Mouse (Mus musculus): ENCODE data around the gene Foxn1. TPM values are rescaled to one million over a fixed set of nuclear protein-coding genes. Genes with fewer than 3 reads are reported as not detected.
A peak's percentile ranks its signal among the peaks of the same experiment; 100 is the strongest.

Gene Foxn1
- total RNA-seq, 2 experiments from 2014 or later: not detected

GRCm38 (mm10) chr11:78363309-78364007 lies 22.9 kb downstream of the Foxn1 start:
- intact Hi-C loops (cut with DNase I): no loop called here
- DNase-seq (ENCODE audit: low spot score in 2 of 2): no peak

GRCm38 (mm10) chr11:78360789-78361131 lies 25.6 kb downstream of the Foxn1 start:
- DNase-seq (ENCODE audit: low spot score in 2 of 2): no peak
- intact Hi-C loops (cut with DNase I): loop anchor here (1.0 kb wide), 1 partner anchor 39 kb away; no protein-coding TSS in a partner anchor

- intact Hi-C loops (cut with DNase I): loop anchor here (1.0 kb wide), 1 partner anchor 39 kb away; no protein-coding TSS in a partner anchor
- DNase-seq (ENCODE audit: low spot score in 2 of 2): peak; percentile 74 to 80
Measured at GRCm38 (mm10) chr11:78360125-78360788, 26.1 kb downstream of the Foxn1 start.

- intact Hi-C loops (cut with DNase I): no loop called here
- peak; percentile 36 to 61 for DNase-seq (ENCODE audit: low spot score in 2 of 2)
Measured at GRCm38 (mm10) chr11:78358330-78359007, 27.9 kb downstream of the Foxn1 start.

- DNase-seq (ENCODE audit: low spot score in 2 of 2): peak in 1 of 2 experiments; percentile 62
- intact Hi-C loops (cut with DNase I): no loop called here
Measured at GRCm38 (mm10) chr11:78355471-78356238, 30.7 kb downstream of the Foxn1 start.

- intact Hi-C loops (cut with DNase I): no loop called here
- no peak for DNase-seq (ENCODE audit: low spot score in 2 of 2)
Measured at GRCm38 (mm10) chr11:78354905-78355304, 31.5 kb downstream of the Foxn1 start.

- intact Hi-C loops (cut with DNase I): no loop called here
- DNase-seq (ENCODE audit: low spot score in 2 of 2): no peak
Measured at GRCm38 (mm10) chr11:78353081-78353480, 33.3 kb downstream of the Foxn1 start.

GRCm38 (mm10) chr11:78349441-78350358 lies 36.7 kb downstream of the Foxn1 start:
- intact Hi-C loops (cut with DNase I): no loop called here
- DNase-seq (ENCODE audit: low spot score in 2 of 2): no peak

- intact Hi-C loops (cut with DNase I): no loop called here
- no peak for DNase-seq (ENCODE audit: low spot score in 2 of 2)
Measured at GRCm38 (mm10) chr11:78348474-78348873, 37.9 kb downstream of the Foxn1 start.

- no peak for DNase-seq (ENCODE audit: low spot score in 2 of 2)
- intact Hi-C loops (cut with DNase I): no loop called here
Measured at GRCm38 (mm10) chr11:78347908-78348307, 38.5 kb downstream of the Foxn1 start.

GRCm38 (mm10) chr11:78347070-78347754 lies 39.1 kb downstream of the Foxn1 start:
- intact Hi-C loops (cut with DNase I): no loop called here
- peak; percentile 68 to 73 for DNase-seq (ENCODE audit: low spot score in 2 of 2)

GRCm38 (mm10) chr11:78346326-78347069 lies 39.9 kb downstream of the Foxn1 start:
- no peak for DNase-seq (ENCODE audit: low spot score in 2 of 2)
- intact Hi-C loops (cut with DNase I): no loop called here

GRCm38 (mm10) chr11:78345801-78346200 lies 40.6 kb downstream of the Foxn1 start:
- no peak for DNase-seq (ENCODE audit: low spot score in 2 of 2)
- intact Hi-C loops (cut with DNase I): no loop called here

- no peak for DNase-seq (ENCODE audit: low spot score in 2 of 2)
- intact Hi-C loops (cut with DNase I): loop anchor here (5.0 kb wide), 1 partner anchor 83 kb away; the partner anchor contains the start of gene 2610507B11Rik
Measured at GRCm38 (mm10) chr11:78344890-78345715, 41.3 kb downstream of the Foxn1 start.

GRCm38 (mm10) chr11:78344328-78344889 lies 41.9 kb downstream of the Foxn1 start:
- no peak for DNase-seq (ENCODE audit: low spot score in 2 of 2)
- intact Hi-C loops (cut with DNase I): loop anchor here (5.0 kb wide), 1 partner anchor 82 kb away; the partner anchor contains the start of gene 2610507B11Rik
